Mouse (Mus musculus): Measurements from ENCODE around the gene Osgin1. TPM values are rescaled to one million over a fixed set of nuclear protein-coding genes. Genes with fewer than 3 reads are reported as not detected.
A peak's percentile ranks its signal among the peaks of the same experiment; 100 is the strongest.

Osgin1 gene
- total and polyA plus RNA-seq, 2 experiments, result 9.6 to 649 TPM

- WGBS, result 6% methylated on average over 52 of the region's 52 CpGs
- H3K79me2 ChIP-seq (ENCODE audit: control insufficient read depth, insufficient read depth, low read length), result no peaks in the 10 kb centered on the region
- TF ChIP-seq POLR2A (IDR thresholded peaks at IDR 0.05; ENCODE audit: extremely low read depth, insufficient read depth, low read length), result peak; percentile 12; the same call in 1 of the 2 replicates
- TF ChIP-seq CTCF (IDR thresholded peaks at IDR 0.05; ENCODE audit: low read depth, low read length), result peak; percentile 78
- H3K9ac ChIP-seq (ENCODE audit: low read depth, low read length), result no peak within 1 kb of the TSS
- H3K4me3 ChIP-seq (ENCODE audit: insufficient read depth, low read depth, low read length), result no peak within 1 kb of the TSS
- DNase-seq (ENCODE audit: extremely low read depth, low read depth, low spot score), result peak; percentile 79
- H3K4me1 ChIP-seq (ENCODE audit: control insufficient read depth, insufficient read depth, low read length), result no peaks in the 10 kb centered on the region
- H3K27ac ChIP-seq (replicated peaks; ENCODE audit: insufficient read depth, low read depth, low read length), result no peak within 1 kb of the TSS
- H3K36me3 ChIP-seq (ENCODE audit: control insufficient read depth, insufficient read depth, low read length), result peaks cover 34% of the 10 kb centered on the region
- H3K27me3 ChIP-seq (ENCODE audit: control insufficient read depth, insufficient read depth, low read length), result no peaks in the 10 kb centered on the region
Measured at GRCm38 (mm10) chr8:119446211-119446989, 12.5 kb downstream of the Osgin1 start, which contains the start of gene Necab2. Gene Necab2 (plus strand): TSS chr8:119446719.

- no peak overlapping the region for H3K27ac ChIP-seq (replicated peaks; ENCODE audit: insufficient read depth, low read depth, low read length)
- H3K4me1 ChIP-seq (ENCODE audit: control insufficient read depth, insufficient read depth, low read length), result no peaks in the 10 kb centered on the region
- 11% methylated on average over 75 of the region's 80 CpGs for WGBS
- no peak overlapping the region for H3K9ac ChIP-seq (ENCODE audit: low read depth, low read length)
- H3K27me3 ChIP-seq (ENCODE audit: control insufficient read depth, insufficient read depth, low read length), result no peaks in the 10 kb centered on the region
- DNase-seq (ENCODE audit: extremely low read depth, low read depth, low spot score), result peak; percentile 19
- 0 out of 2 replicates have a peak, but pooled peaks have one; percentile 2 for TF ChIP-seq CTCF (IDR thresholded peaks at IDR 0.05; ENCODE audit: low read depth, low read length)
- TF ChIP-seq POLR2A (IDR thresholded peaks at IDR 0.05; ENCODE audit: extremely low read depth, insufficient read depth, low read length), result no peak
- H3K36me3 ChIP-seq (ENCODE audit: control insufficient read depth, insufficient read depth, low read length), result peaks cover 27% of the 10 kb centered on the region
- H3K4me3 ChIP-seq (ENCODE audit: insufficient read depth, low read depth, low read length), result no peak overlapping the region
- H3K79me2 ChIP-seq (ENCODE audit: control insufficient read depth, insufficient read depth, low read length), result no peaks in the 10 kb centered on the region
Measured at GRCm38 (mm10) chr8:119446990-119447780, 13.3 kb downstream of the Osgin1 start.

- TF ChIP-seq CTCF (IDR thresholded peaks at IDR 0.05; ENCODE audit: low read depth, low read length) (no peak), POLR2A (IDR thresholded peaks at IDR 0.05; ENCODE audit: extremely low read depth, insufficient read depth, low read length) (no peak)
- Histone ChIP-seq H3K4me3 (ENCODE audit: insufficient read depth, low read depth, low read length) (no peak overlapping the region), H3K4me1 (ENCODE audit: control insufficient read depth, insufficient read depth, low read length) (no peaks in the 10 kb centered on the region), H3K36me3 (ENCODE audit: control insufficient read depth, insufficient read depth, low read length) (peaks cover 21% of the 10 kb centered on the region), H3K27ac (replicated peaks; ENCODE audit: insufficient read depth, low read depth, low read length) (no peak overlapping the region), H3K79me2 (ENCODE audit: control insufficient read depth, insufficient read depth, low read length) (no peaks in the 10 kb centered on the region), H3K27me3 (ENCODE audit: control insufficient read depth, insufficient read depth, low read length) (no peaks in the 10 kb centered on the region), H3K9ac (ENCODE audit: low read depth, low read length) (no peak overlapping the region)
- DNase-seq (ENCODE audit: extremely low read depth, low read depth, low spot score), result peak; percentile 28
- 9% methylated on average over 17 of the region's 17 CpGs for WGBS
Measured at GRCm38 (mm10) chr8:119447781-119448170, 13.9 kb downstream of the Osgin1 start.

GRCm38 (mm10) chr8:119449627-119450026 is 15.7 kb downstream of the Osgin1 start:
- DNase-seq (ENCODE audit: extremely low read depth, low read depth, low spot score), result no peak
- no peak overlapping the region for H3K9ac ChIP-seq (ENCODE audit: low read depth, low read length)
- peaks cover 5% of the 10 kb centered on the region; the same call in 1 of the 2 replicates for H3K36me3 ChIP-seq (ENCODE audit: control insufficient read depth, insufficient read depth, low read length)
- no peaks in the 10 kb centered on the region for H3K4me1 ChIP-seq (ENCODE audit: control insufficient read depth, insufficient read depth, low read length)
- WGBS, result 80% methylated on average over 12 of the region's 12 CpGs
- no peaks in the 10 kb centered on the region for H3K27me3 ChIP-seq (ENCODE audit: control insufficient read depth, insufficient read depth, low read length)
- no peak overlapping the region for H3K27ac ChIP-seq (replicated peaks; ENCODE audit: insufficient read depth, low read depth, low read length)
- H3K79me2 ChIP-seq (ENCODE audit: control insufficient read depth, insufficient read depth, low read length), result no peaks in the 10 kb centered on the region
- H3K4me3 ChIP-seq (ENCODE audit: insufficient read depth, low read depth, low read length), result no peak overlapping the region
- no peak for TF ChIP-seq POLR2A (IDR thresholded peaks at IDR 0.05; ENCODE audit: extremely low read depth, insufficient read depth, low read length)
- no peak for TF ChIP-seq CTCF (IDR thresholded peaks at IDR 0.05; ENCODE audit: low read depth, low read length)

GRCm38 (mm10) chr8:119451131-119451530 is 17.2 kb downstream of the Osgin1 start:
- Histone ChIP-seq H3K9ac (ENCODE audit: low read depth, low read length) (no peak overlapping the region), H3K27ac (replicated peaks; ENCODE audit: insufficient read depth, low read depth, low read length) (no peak overlapping the region), H3K27me3 (ENCODE audit: control insufficient read depth, insufficient read depth, low read length) (no peaks in the 10 kb centered on the region), H3K4me3 (ENCODE audit: insufficient read depth, low read depth, low read length) (no peak overlapping the region), H3K36me3 (ENCODE audit: control insufficient read depth, insufficient read depth, low read length) (no peaks in the 10 kb centered on the region), H3K79me2 (ENCODE audit: control insufficient read depth, insufficient read depth, low read length) (no peaks in the 10 kb centered on the region), H3K4me1 (ENCODE audit: control insufficient read depth, insufficient read depth, low read length) (no peaks in the 10 kb centered on the region)
- WGBS, result 86% methylated on average over 4 of the region's 4 CpGs
- TF ChIP-seq POLR2A (IDR thresholded peaks at IDR 0.05; ENCODE audit: extremely low read depth, insufficient read depth, low read length) (no peak), CTCF (IDR thresholded peaks at IDR 0.05; ENCODE audit: low read depth, low read length) (no peak)
- DNase-seq (ENCODE audit: extremely low read depth, low read depth, low spot score), result no peak
